Mouse (Mus musculus) erythroblast, embryonic 14.5 days (primary cell): Measurements from ENCODE around the gene Fyb.

Experiments
- GATA1 ChIP-seq: IDR thresholded peaks from 2 replicates; pipeline ENCODE4 v1.6.1; 2012; ENCODE audit warnings: low read length, inconsistent platforms, mixed read lengths
- TAL1 ChIP-seq: IDR thresholded peaks from 3 replicates; pipeline ENCODE4 v1.6.1; 2012; ENCODE audit warnings: low read length, inconsistent platforms, mixed read lengths

DNA sequence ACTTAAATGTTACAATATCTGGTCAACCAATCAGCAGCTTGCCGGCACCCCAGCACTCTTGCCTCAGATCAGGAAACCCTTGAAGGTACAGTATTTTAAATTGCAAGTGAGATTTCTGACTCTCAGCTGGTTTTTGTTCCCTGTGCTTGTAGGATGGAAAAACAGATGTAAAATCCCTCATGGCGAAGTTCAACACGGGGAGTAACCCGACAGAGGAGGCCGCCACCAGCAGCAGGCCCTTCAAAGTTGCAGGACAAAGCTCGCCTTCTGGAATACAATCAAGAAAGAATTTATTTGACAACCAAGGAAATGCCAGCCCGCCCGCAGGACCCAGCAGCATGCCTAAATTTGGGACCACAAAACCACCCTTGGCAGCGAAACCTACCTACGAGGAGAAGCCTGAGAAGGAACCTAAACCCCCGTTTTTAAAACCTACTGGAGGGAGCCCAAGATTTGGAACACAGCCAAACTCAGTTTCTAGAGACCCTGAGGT, 57.2 kb downstream of the Fyb start:
- TF ChIP-seq TAL1 (no peak), GATA1 (no peak)
